Mouse (Mus musculus): Measurements from ENCODE around the gene Ppp2r5d.

DNA sequence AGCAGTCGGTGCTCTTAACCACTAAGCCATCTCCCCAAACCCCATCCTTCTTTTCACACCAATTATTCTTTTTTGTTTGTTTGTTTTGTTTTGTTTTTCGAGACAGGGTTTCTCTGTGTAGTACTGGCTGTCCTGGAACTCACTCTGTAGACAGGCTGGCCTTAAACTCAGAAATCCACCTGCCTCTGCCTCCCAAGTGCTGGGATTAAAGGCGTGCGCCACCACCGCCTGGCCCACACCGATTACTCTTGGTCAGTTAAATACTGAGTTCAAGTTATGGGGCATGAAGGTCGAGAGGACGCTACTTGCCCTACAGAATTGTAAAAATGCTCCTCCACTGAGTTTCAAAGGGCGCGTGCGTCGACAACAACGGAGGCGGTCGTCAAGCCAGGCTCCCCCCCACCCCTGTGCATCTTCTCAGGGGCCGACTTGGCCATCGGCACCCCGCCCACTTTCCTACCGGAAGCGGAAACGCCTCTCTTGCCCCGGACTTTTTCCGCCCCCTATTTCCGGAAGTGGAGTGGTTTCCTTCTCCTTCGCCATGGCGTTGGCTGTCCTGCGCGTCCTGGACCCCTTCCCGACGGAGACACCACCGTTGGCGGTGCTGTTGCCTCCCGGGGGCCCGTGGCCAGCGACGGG is 6.2 kb upstream of the Ppp2r5d start, which contains the start of gene Pex6:
- TF ChIP-seq POLR2A (IDR thresholded peaks at IDR 0.05; ENCODE audit: control insufficient read depth, extremely low read depth, insufficient read depth, low read length, poor library complexity) (peak; percentile 77), CTCF (IDR thresholded peaks at IDR 0.05; ENCODE audit: borderline replicate concordance, control insufficient read depth, extremely low read depth, insufficient read depth, low read length, poor library complexity) (no peak)

Data from thymus, adult 2 months (tissue).